Mouse (Mus musculus) myocyte (in vitro differentiated cells): Measurements from ENCODE around the gene Hook2.

ENCODE experiments used
- POLR2A ChIP-seq: IDR thresholded peaks from one replicate; pipeline ENCODE4 v1.6.1; 2011; ENCODE audit warnings: low read depth, mild to moderate bottlenecking, control low read depth, moderate library complexity; ENCODE audit not compliant: insufficient read length
- TCF12 ChIP-seq: IDR thresholded peaks from one replicate; pipeline ENCODE4 v1.6.1; 2011; ENCODE audit warnings: mild to moderate bottlenecking, control low read depth; ENCODE audit not compliant: poor library complexity, insufficient read depth, severe bottlenecking

- TF ChIP-seq POLR2A = no peak
- TF ChIP-seq TCF12 = no peak
These were observed 46.7 kb upstream of the Hook2 start for GRCm38 (mm10) chr8:84943699-84944098.
